Mouse (Mus musculus) lung, embryonic 16.5 days (tissue): ENCODE measurements around the gene Megf8. TPM values are rescaled to one million over a fixed set of nuclear protein-coding genes. Genes with fewer than 3 reads are reported as not detected.

Experiments used
- ATAC-seq: fragments of 200-750 bp; cut with Nextera tagmentation; 2 replicates; pipeline ENCODE4 v1.8.0; 2017; ENCODE audit warnings: low read depth, mild to moderate bottlenecking, moderate library complexity
- H3K27ac ChIP-seq: fragments of 300-500 bp; sonication (generic); 2 replicates; pipeline ENCODE4 v1.5.1; 2014; ENCODE audit warnings: mild to moderate bottlenecking, control low read depth, low read length
- H3K27me3 ChIP-seq: fragments of 300-500 bp; sonication (generic); 2 replicates; pipeline ENCODE4 v1.6.1; 2014; ENCODE audit warnings: low read depth, low read length, mixed read lengths; ENCODE audit not compliant: control insufficient read depth, insufficient read depth
- H3K36me3 ChIP-seq: fragments of 300-500 bp; sonication (generic); 2 replicates; pipeline ENCODE4 v1.6.1; 2014; ENCODE audit warnings: low read length; ENCODE audit not compliant: control insufficient read depth, insufficient read depth
- H3K4me1 ChIP-seq: fragments of 300-500 bp; sonication (generic); replicated peaks from 2 replicates; pipeline ENCODE4 v1.6.1; 2014; ENCODE audit warnings: low read length, mixed read lengths; ENCODE audit not compliant: control insufficient read depth, insufficient read depth
- H3K4me2 ChIP-seq: fragments of 300-500 bp; sonication (generic); 2 replicates; pipeline ENCODE4 v1.6.1; 2014; ENCODE audit warnings: low read depth, low read length, control low read depth
- H3K4me3 ChIP-seq: fragments of 300-500 bp; sonication (generic); 2 replicates; pipeline ENCODE4 v1.5.1; 2014; ENCODE audit warnings: mild to moderate bottlenecking, low read length, control low read depth
- H3K9ac ChIP-seq: fragments of 300-500 bp; sonication (generic); 2 replicates; pipeline ENCODE4 v1.6.1; 2014; ENCODE audit warnings: low read length, control low read depth
- H3K9me3 ChIP-seq: fragments of 300-500 bp; sonication (generic); 2 replicates; pipeline ENCODE4 v1.6.1; 2016; ENCODE audit warnings: low read length; ENCODE audit not compliant: control insufficient read depth
- WGBS: fragments of 180-500 bp; shearing (Covaris S2); extraction: QIAGEN DNeasy Blood & Tissue Kit; methylation state at CpG from one replicate; pipeline ENCODE4 v1.1.7; 2014; 5-methylcytosine and 5-hydroxymethylcytosine counted together
- polyA plus RNA-seq: library from polyadenylated mRNA; unstranded; fragments of >200 nt; fragmentation: Nextera tagmentation; extraction: Ambion mirVana; gene quantifications from 2 replicates; pipeline ENCODE4 v1.2.1, GENCODE M21; 2015

The Megf8 gene
- polyA plus RNA-seq, 1 experiment from 2014 or later = 12.1 TPM

GRCm38 (mm10) chr7:25271651-25272444 is 45.1 kb upstream of the Megf8 start:
- Histone ChIP-seq H3K4me3 (no peak overlapping the region), H3K27ac (no peak overlapping the region), H3K27me3 (no peaks in the 10 kb centered on the region), H3K9me3 (no peaks in the 10 kb centered on the region), H3K36me3 (peaks cover 7% of the 10 kb centered on the region), H3K4me2 (no peak overlapping the region), H3K4me1 (peaks cover 24% of the 10 kb centered on the region), H3K9ac (no peak overlapping the region)
- no peak for ATAC-seq
- 83% methylated on average over 28 of the region's 30 CpGs for WGBS

GRCm38 (mm10) chr7:25272445-25273258 is 44.3 kb upstream of the Megf8 start:
- 81% methylated on average over 38 of the region's 38 CpGs for WGBS
- H3K27me3 ChIP-seq = no peaks in the 10 kb centered on the region
- no peak for ATAC-seq
- no peak overlapping the region for H3K4me3 ChIP-seq
- no peak overlapping the region for H3K27ac ChIP-seq
- H3K9me3 ChIP-seq = no peaks in the 10 kb centered on the region
- no peak overlapping the region for H3K9ac ChIP-seq
- H3K4me1 ChIP-seq = peaks cover 25% of the 10 kb centered on the region
- H3K4me2 ChIP-seq = no peak overlapping the region
- H3K36me3 ChIP-seq = peaks cover 7% of the 10 kb centered on the region

- Histone ChIP-seq H3K4me3 (no peak overlapping the region), H3K4me2 (no peak overlapping the region), H3K36me3 (peaks cover 7% of the 10 kb centered on the region), H3K9me3 (no peaks in the 10 kb centered on the region), H3K4me1 (peaks cover 28% of the 10 kb centered on the region), H3K27me3 (no peaks in the 10 kb centered on the region), H3K9ac (no peak overlapping the region), H3K27ac (no peak overlapping the region)
- ATAC-seq = no peak
- WGBS = 87% methylated on average over 22 of the region's 22 CpGs
Measured at GRCm38 (mm10) chr7:25273259-25274241, 43.4 kb upstream of the Megf8 start.

- peaks cover 20% of the 10 kb centered on the region for H3K4me1 ChIP-seq
- no peaks in the 10 kb centered on the region for H3K9me3 ChIP-seq
- H3K9ac ChIP-seq = no peak overlapping the region
Measured at GRCm38 (mm10) chr7:25274571-25274970, 42.4 kb upstream of the Megf8 start.

GRCm38 (mm10) chr7:25274996-25275395 is 42.0 kb upstream of the Megf8 start:
- WGBS = 77% methylated on average over 3 of the region's 3 CpGs
- no peaks in the 10 kb centered on the region for H3K9me3 ChIP-seq
- no peaks in the 10 kb centered on the region for H3K27me3 ChIP-seq
- no peak overlapping the region for H3K4me3 ChIP-seq
- H3K36me3 ChIP-seq = peaks cover 7% of the 10 kb centered on the region
- no peak overlapping the region for H3K27ac ChIP-seq
- H3K4me2 ChIP-seq = no peak overlapping the region
- H3K9ac ChIP-seq = no peak overlapping the region
- peaks cover 19% of the 10 kb centered on the region for H3K4me1 ChIP-seq
- no peak for ATAC-seq

More at GRCm38 (mm10) chr7:25274571-25274970, 42.4 kb upstream of the Megf8 start:
- ATAC-seq = no peak
- Histone ChIP-seq H3K4me2 (no peak overlapping the region), H3K36me3 (peaks cover 7% of the 10 kb centered on the region), H3K27ac (no peak overlapping the region), H3K27me3 (no peaks in the 10 kb centered on the region), H3K4me3 (no peak overlapping the region)
- WGBS = 39% methylated on average over 5 of the region's 5 CpGs

- ATAC-seq = no peak
- WGBS = 55% methylated on average over 9 of the region's 9 CpGs
- peak overlapping the region; percentile 31; the same call in 1 of the 2 replicates for H3K9ac ChIP-seq
Measured at GRCm38 (mm10) chr7:25275555-25276298, 41.2 kb upstream of the Megf8 start.

GRCm38 (mm10) chr7:25277405-25277804 is 39.6 kb upstream of the Megf8 start:
- Histone ChIP-seq H3K4me2 (peak overlapping the region; percentile 90), H3K4me1 (peaks cover 35% of the 10 kb centered on the region), H3K36me3 (no peaks in the 10 kb centered on the region; the same call in 1 of the 2 replicates), H3K27me3 (no peaks in the 10 kb centered on the region), H3K4me3 (peak overlapping the region; percentile 66), H3K9me3 (no peaks in the 10 kb centered on the region), H3K27ac (peak overlapping the region; percentile 99), H3K9ac (peak overlapping the region; percentile 79)
- no peak for ATAC-seq
- WGBS = 80% methylated on average over 4 of the region's 4 CpGs

More at GRCm38 (mm10) chr7:25275555-25276298, 41.2 kb upstream of the Megf8 start:
- peaks cover 26% of the 10 kb centered on the region for H3K4me1 ChIP-seq
- no peak overlapping the region for H3K27ac ChIP-seq
- H3K4me3 ChIP-seq = no peak overlapping the region
- peaks cover 7% of the 10 kb centered on the region for H3K36me3 ChIP-seq
- H3K4me2 ChIP-seq = no peak overlapping the region
- H3K9me3 ChIP-seq = no peaks in the 10 kb centered on the region
- H3K27me3 ChIP-seq = no peaks in the 10 kb centered on the region

- Histone ChIP-seq H3K36me3 (no peaks in the 10 kb centered on the region), H3K27ac (peak overlapping the region; percentile 99), H3K4me2 (peak overlapping the region; percentile 90), H3K9me3 (no peaks in the 10 kb centered on the region), H3K27me3 (no peaks in the 10 kb centered on the region), H3K4me3 (peak overlapping the region; percentile 66), H3K4me1 (peaks cover 36% of the 10 kb centered on the region), H3K9ac (peak overlapping the region; percentile 79)
- ATAC-seq = no peak
- WGBS = 4% methylated on average over 4 of the region's 4 CpGs
Measured at GRCm38 (mm10) chr7:25277998-25278340, 39.0 kb upstream of the Megf8 start.
